Mouse (Mus musculus) gastrocnemius, adult 2 months (tissue): Measurements from ENCODE around the gene Gm12166. TPM values are rescaled to one million over a fixed set of nuclear protein-coding genes. Genes with fewer than 3 reads are reported as not detected.
A peak's percentile ranks its signal among the peaks of the same experiment; 100 is the strongest.

Source experiments
- DNase-seq: peaks from one replicate; pipeline ENCODE4 v3.0.0; 2022
- H3K27ac ChIP-seq: fragments of 200-600 bp; 2 replicates; pipeline ENCODE4 v1.8.1; 2022; ENCODE audit warnings: mild to moderate bottlenecking
- H3K4me3 ChIP-seq: fragments of 200-600 bp; 2 replicates; pipeline ENCODE4 v1.8.1; 2022; ENCODE audit warnings: mild to moderate bottlenecking, moderate library complexity
- CTCF ChIP-seq: fragments of 200-600 bp; IDR thresholded peaks from 2 replicates; pipeline ENCODE4 v1.8.1; 2022; ENCODE audit warnings: antibody characterized with exemption, mild to moderate bottlenecking, moderate library complexity
- intact Hi-C: fragments of 180-260 bp; cut with DNase I; formaldehyde crosslinking; loops from one replicate; pipeline ENCODE4 v1.15.1; 2025
- microRNA-seq: library from miRNA; unstranded; fragments of <30 nt; microRNA quantifications from one replicate; pipeline ENCODE4 v1.2.0, GENCODE M21; 2021
- total RNA-seq, 2 experiments: library from RNA; stranded (reverse); gene quantifications; 2 replicates each; pipeline ENCODE4 v1.2.3; 2021

Gm12166 gene
- total RNA-seq, 2 experiments from 2014 or later, result 0.64 to 0.99 TPM

DNA sequence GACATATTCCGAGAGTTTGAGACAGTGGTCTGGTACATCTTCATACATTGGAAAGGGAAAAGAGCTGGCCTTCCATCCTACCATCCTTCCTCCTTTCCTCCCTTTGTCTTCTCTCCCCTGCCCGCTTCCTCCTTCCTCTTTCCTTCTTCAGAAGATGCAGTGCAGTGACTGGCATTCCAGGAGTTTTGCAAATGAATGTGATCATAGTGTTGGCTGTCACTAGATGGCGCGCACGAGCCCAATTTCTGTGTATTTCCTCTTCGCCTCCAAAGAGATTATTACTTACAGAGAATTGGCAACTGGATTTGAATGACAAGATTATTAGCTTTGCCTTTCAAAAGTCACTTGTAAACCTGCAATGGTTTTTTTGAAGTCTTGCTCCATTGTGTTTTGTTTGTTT lies 36.1 kb downstream of the Gm12166 start:
- no peak overlapping the region for H3K4me3 ChIP-seq
- peak; percentile 76 for DNase-seq
- H3K27ac ChIP-seq, result no peak overlapping the region
- TF ChIP-seq CTCF, result peak; percentile 84
- intact Hi-C loops, result loop anchor here (5.0 kb wide), 3 partner anchors 46 to 201 kb away; no protein-coding TSS in a partner anchor

Small RNAs within 50 kb of the gene (microRNA-seq; reads per million reads assigned to microRNA genes)
- gene Mir8100, result not detected

Other genes with a start within 250 kb of the Gm12166 start
- gene Clint1, start 200.3 kb downstream of the Gm12166 start, total RNA-seq, result 10 to 100 TPM; 40.2 to 44.9 TPM
- 1 to 10 TPM; 1.8 to 2.5 TPM for gene Lsm11, start 107.4 kb downstream of the Gm12166 start, total RNA-seq
- 1 to 10 TPM; 2.3 to 2.9 TPM for gene Thg1l, start 96.8 kb downstream of the Gm12166 start, total RNA-seq
- gene Sox30, start 72.0 kb downstream of the Gm12166 start, total RNA-seq, result not detected
- 1 to 10 TPM; 3.0 to 3.7 TPM for gene Adam19, start 3.7 kb upstream of the Gm12166 start, total RNA-seq
- not detected for gene Nipal4, start 114.2 kb upstream of the Gm12166 start, total RNA-seq
- gene Fndc9, start 183.2 kb upstream of the Gm12166 start, total RNA-seq, result not detected